Mouse (Mus musculus): ENCODE data around the gene Akap13.
A peak's percentile ranks its signal among the peaks of the same experiment; 100 is the strongest.
"Not testable (repeated sequence)": the region's sequence is repeated elsewhere in the genome, so short reads cannot be mapped to it uniquely, and the experiment has no call there.

The Akap13 gene

GRCm38 (mm10) chr7:75715026-75715425 is 259.7 kb downstream of the Akap13 start:
- no peak for DNase-seq (ENCODE audit: low spot score in 2 of 2)

GRCm38 (mm10) chr7:75715939-75716338 is 260.6 kb downstream of the Akap13 start:
- peak in 1 of 2 experiments; percentile 22 for DNase-seq (ENCODE audit: low spot score in 2 of 2)

- no peak for DNase-seq (ENCODE audit: low spot score in 2 of 2)
Measured at GRCm38 (mm10) chr7:75717349-75717748, 262.0 kb downstream of the Akap13 start.

- DNase-seq (ENCODE audit: low spot score in 2 of 2), result no peak
Measured at GRCm38 (mm10) chr7:75721302-75721701, 266.0 kb downstream of the Akap13 start.

GRCm38 (mm10) chr7:75724012-75724411 is 268.7 kb downstream of the Akap13 start:
- DNase-seq (ENCODE audit: low spot score in 2 of 2), result no peak

- DNase-seq (ENCODE audit: low spot score in 2 of 2), result no peak
Measured at GRCm38 (mm10) chr7:75725899-75726298, 270.6 kb downstream of the Akap13 start.

GRCm38 (mm10) chr7:75726867-75727266 is 271.5 kb downstream of the Akap13 start:
- no peak for DNase-seq (ENCODE audit: low spot score in 2 of 2)

- no peak for DNase-seq (ENCODE audit: low spot score in 2 of 2)
Measured at GRCm38 (mm10) chr7:75729652-75730051, 274.3 kb downstream of the Akap13 start.

- DNase-seq (ENCODE audit: low spot score in 2 of 2), result no peak
Measured at GRCm38 (mm10) chr7:75730216-75730615, 274.9 kb downstream of the Akap13 start.

- DNase-seq (ENCODE audit: low spot score in 2 of 2), result no peak
Measured at GRCm38 (mm10) chr7:75731951-75732350, 276.6 kb downstream of the Akap13 start.

- no peak for DNase-seq (ENCODE audit: low spot score in 2 of 2)
Measured at GRCm38 (mm10) chr7:75733166-75733565, 277.8 kb downstream of the Akap13 start.

- peak in 1 of 2 experiments; percentile 53 for DNase-seq (ENCODE audit: low spot score in 2 of 2)
Measured at GRCm38 (mm10) chr7:75739075-75739725, 283.9 kb downstream of the Akap13 start.

- no peak for DNase-seq (ENCODE audit: low spot score in 2 of 2)
Measured at GRCm38 (mm10) chr7:75744528-75744927, 289.2 kb downstream of the Akap13 start.

GRCm38 (mm10) chr7:75744978-75745638 is 289.8 kb downstream of the Akap13 start:
- no peak for DNase-seq (ENCODE audit: low spot score in 2 of 2)

- not testable (repeated sequence) for DNase-seq (ENCODE audit: low spot score in 2 of 2)
Measured at GRCm38 (mm10) chr7:75745969-75746368, 290.6 kb downstream of the Akap13 start.

GRCm38 (mm10) chr7:75750581-75750980 is 295.2 kb downstream of the Akap13 start:
- no peak for DNase-seq (ENCODE audit: low spot score in 2 of 2)

GRCm38 (mm10) chr7:75751161-75751803 is 295.9 kb downstream of the Akap13 start:
- DNase-seq (ENCODE audit: low spot score in 2 of 2), result no peak

GRCm38 (mm10) chr7:75752442-75753191 is 297.3 kb downstream of the Akap13 start:
- DNase-seq (ENCODE audit: low spot score in 2 of 2), result no peak

- DNase-seq (ENCODE audit: low spot score in 2 of 2), result no peak
Measured at GRCm38 (mm10) chr7:75753192-75753783, 298.0 kb downstream of the Akap13 start.

- DNase-seq (ENCODE audit: low spot score in 2 of 2), result no peak
Measured at GRCm38 (mm10) chr7:75754587-75755499, 299.5 kb downstream of the Akap13 start.

Measured in urinary bladder, postnatal 36 days (tissue).